Mouse (Mus musculus) fibroblast of lung, adult 2 months (primary cell): ENCODE results near the gene Negr1.

ENCODE experiments used
- DNase-seq: peaks from one replicate; pipeline ENCODE4 v3.0.0-alpha.2; 2011; ENCODE audit warnings: low read depth

The Negr1 gene

GRCm38 (mm10) chr3:156561524-156562423, at the start of gene Negr1:
TSS of gene Negr1 (plus strand) at chr3:156561794.
- DNase-seq, result peak; percentile 16

GRCm38 (mm10) chr3:156526461-156526933, 35.1 kb upstream of the Negr1 start:
- no peak for DNase-seq

DNA sequence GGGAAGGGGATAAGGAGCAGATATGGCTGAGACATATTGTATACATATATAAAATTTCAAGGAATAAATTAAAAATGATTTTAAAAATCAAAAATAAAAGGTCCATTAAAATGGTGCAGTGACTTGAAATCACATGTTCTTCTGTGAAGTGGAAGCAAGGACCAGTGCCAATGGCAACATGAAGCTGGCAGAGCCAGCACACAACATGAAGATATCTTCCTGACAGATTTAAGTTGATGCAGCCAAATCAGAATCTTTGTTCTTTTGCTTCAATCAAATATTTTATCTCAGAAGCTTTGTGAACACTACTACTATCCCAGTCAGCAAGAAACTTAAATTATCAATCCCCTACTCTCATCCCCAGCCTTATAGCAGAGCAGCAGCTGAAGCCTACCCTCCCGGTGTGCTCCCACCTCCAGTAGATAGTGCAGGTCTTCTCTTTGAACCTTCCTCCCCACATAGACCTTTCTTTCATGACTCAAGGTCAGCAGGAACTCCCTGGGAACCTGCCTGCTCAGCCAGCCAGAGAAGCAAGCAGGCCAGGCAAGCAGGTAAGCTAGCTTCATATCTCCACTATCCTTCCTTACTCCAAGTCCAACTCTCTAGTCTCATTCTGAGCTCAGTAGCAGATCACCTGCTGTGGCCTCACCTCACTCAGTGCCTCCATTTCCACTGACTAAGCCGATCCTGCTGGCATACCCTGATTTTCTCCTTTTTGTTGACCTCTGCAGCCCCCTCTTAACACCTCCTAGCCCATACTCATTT, 34.2 kb upstream of the Negr1 start:
- DNase-seq, result no peak

DNA sequence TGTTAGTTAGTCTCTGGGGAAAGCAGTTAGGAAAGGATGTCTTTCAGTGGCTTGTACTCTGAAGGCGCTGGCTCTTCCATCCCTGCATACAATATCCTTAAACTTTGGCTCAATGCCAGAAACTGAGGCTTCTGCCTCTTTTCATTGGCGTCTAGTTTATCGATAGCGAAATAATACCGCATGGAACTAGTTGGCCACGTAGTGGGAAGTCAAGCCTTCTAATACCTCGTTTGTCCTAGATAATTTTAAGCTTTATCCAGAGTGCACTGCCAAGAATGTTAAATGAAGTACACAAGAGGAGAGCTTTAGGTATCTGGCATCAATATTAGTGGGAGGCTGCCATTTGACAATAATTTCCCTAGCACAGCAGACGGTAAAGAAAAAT, 2.2 kb upstream of the Negr1 start:
- DNase-seq, result no peak

GRCm38 (mm10) chr3:156559826-156560471, 1.6 kb upstream of the Negr1 start:
- DNase-seq, result no peak

DNA sequence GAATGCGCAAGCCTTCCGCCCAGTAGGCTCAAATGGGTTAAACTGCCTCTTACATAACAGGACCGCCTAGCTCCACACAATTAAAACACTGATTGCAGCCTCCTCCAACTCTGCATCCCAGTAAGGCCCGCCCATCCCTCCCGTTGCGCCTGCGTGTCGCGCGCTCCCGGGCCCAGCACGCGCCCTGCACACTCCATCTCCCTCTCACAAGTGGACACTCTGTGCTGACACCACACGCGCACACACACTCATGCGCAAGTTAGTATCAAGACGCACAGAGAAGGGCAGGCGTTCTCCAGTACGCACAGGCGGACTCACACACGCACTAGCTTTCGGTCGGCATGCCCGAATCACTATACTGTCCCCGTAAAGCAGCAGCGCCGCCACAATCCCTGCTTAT, 828 bp upstream of the Negr1 start:
- DNase-seq, result peak; percentile 49

DNA sequence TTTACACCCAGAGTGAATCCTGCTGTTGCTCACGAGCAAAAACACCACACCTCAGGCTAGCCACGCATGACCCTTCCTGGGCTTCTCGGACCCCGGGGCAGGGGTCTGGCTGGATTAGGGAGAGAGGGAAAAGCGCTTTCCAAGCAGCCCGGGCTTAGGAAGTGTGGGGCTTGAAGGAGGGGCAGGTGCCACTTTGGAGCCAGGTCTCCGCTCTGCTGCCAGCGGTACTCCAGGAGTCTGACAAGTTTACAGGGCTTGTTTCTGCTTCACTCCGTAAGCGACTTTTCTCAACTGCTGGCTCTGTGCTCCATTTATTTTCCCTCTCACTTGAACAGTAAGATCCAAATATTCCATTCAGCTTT, 811 bp downstream of the Negr1 start:
- DNase-seq, result no peak

- DNase-seq, result no peak
These were observed 1.2 kb downstream of the Negr1 start for GRCm38 (mm10) chr3:156562796-156563195.

GRCm38 (mm10) chr3:156563353-156563752, 1.8 kb downstream of the Negr1 start:
- no peak for DNase-seq

- no peak for DNase-seq
These were observed 11.9 kb downstream of the Negr1 start for GRCm38 (mm10) chr3:156573465-156573864.

GRCm38 (mm10) chr3:156576292-156576691, 14.7 kb downstream of the Negr1 start:
- no peak for DNase-seq

GRCm38 (mm10) chr3:156590612-156591011, 29.0 kb downstream of the Negr1 start:
- no peak for DNase-seq

- DNase-seq, result no peak
These were observed 29.5 kb downstream of the Negr1 start for GRCm38 (mm10) chr3:156591125-156591524.

- DNase-seq, result no peak
These were observed 45.3 kb downstream of the Negr1 start for GRCm38 (mm10) chr3:156606846-156607245.

GRCm38 (mm10) chr3:156619921-156620320, 58.3 kb downstream of the Negr1 start:
- DNase-seq, result no peak

DNA sequence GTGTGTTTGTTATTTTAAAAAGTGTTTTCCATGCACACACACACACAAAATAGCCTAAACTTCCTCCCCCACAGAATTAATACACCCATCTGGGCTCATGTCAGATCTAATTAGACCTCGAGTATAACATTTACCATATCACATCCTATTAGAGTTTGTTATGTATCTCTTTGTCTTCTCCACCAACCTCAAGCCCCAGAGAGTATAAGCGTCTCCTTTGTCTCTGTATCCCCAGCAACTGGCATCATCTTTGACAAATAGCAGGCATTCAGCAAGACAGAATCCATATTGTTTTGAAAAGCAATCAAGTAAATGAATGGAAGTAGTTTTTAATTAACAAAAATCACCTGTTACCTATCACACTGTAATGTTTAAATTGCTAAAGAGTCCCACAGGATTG, 67.0 kb downstream of the Negr1 start:
- DNase-seq, result no peak

DNA sequence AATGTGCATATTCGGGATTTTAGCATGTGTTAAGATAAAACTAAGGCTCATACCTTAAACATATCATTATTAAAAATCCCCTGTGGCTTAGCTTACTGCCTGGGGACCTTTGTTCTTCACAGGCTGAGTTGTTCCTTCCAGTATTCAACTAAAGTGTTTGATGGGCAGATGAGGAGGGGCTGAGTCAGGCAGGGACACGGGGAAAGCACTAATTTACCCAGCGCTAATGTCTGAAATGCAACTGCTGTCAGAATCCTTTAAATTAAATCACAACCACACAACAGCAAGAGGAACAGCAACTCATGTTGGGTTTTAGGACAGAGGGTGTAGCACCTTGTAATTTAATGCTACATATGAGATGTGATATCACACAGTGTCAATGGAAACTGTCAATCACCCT, 71.3 kb downstream of the Negr1 start:
- DNase-seq, result no peak

- DNase-seq, result no peak
These were observed 77.8 kb downstream of the Negr1 start for GRCm38 (mm10) chr3:156639382-156639781.

DNA sequence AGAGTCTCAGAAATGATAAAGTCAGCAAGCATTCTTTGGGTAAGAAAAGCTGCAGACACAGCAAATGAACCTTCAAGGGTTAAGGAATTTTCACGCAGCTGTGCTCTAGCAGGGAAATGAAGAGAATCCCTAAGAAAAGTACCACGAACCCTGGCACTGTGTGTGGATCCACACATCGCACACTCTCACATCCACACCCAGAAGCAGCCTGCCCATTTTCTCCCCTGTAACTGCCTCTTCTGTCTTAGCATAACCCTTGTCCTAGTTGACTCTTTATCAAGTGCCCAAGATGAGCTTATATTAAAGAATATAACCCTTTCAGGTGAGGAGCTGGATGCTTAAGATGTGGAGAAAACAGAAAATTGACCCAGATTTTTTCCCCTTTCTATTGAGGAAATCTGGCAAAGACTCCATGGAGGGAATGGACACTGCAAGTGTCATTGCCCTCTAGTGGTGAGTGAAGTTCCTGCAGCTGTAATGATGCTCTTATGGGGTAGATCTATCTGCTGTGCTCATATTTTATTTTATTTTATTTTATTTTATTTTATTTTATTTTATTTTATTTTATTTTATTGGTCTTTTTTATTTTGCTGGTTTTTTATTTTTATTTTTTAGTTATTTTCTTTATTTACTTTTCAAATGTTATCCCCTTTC, 82.2 kb downstream of the Negr1 start:
- peak; percentile 10 for DNase-seq

- no peak for DNase-seq
These were observed 86.8 kb downstream of the Negr1 start for GRCm38 (mm10) chr3:156648378-156648777.

- no peak for DNase-seq
These were observed 101.0 kb downstream of the Negr1 start for GRCm38 (mm10) chr3:156662553-156662952.

DNA sequence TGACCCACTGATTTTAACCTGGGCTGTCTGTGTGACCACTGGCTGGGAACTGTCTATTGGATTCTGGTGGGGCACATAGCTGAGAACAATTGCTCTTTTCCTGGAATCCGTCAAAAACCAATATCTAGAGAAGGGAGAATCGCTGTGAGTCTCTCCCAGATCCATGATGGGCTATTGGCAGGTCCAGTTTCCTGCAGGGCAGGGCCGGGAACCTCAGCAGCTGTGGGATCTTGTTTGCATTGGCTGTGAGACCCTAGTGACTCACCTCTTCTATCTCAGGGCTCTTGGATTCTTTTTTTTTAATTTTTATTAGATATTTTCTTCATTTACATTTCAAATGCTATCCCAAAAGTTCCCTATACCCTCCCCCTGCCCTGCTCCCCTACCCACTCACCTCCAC, 111.0 kb downstream of the Negr1 start:
- no peak for DNase-seq
